Mouse (Mus musculus): ENCODE measurements around the gene Krt71. TPM values are rescaled to one million over a fixed set of nuclear protein-coding genes. Genes with fewer than 3 reads are reported as not detected.

Gene Krt71
- total RNA-seq, 2 experiments from 2014 or later, result not detected

- DNase-seq, result no peak
Measured at GRCm38 (mm10) chr15:101688161-101688560, 54.7 kb downstream of the Krt71 start.

Small RNAs within 50 kb of the gene (microRNA-seq; reads per million reads assigned to microRNA genes)
- gene Gm44323 (0 reads per million in 2 experiments), gene Gm44342 (0 reads per million in 2 experiments)

Other genes starting within 250 kb of the Krt71 start
- not detected for gene Gm49425, start 225.8 kb downstream of the Krt71 start, total RNA-seq (2021)
- not detected for gene Krt84, start 210.3 kb downstream of the Krt71 start, total RNA-seq (2021)
- not detected for gene Krt82, start 192.4 kb downstream of the Krt71 start, total RNA-seq (2021)
- not detected for gene Krt90, start 180.2 kb downstream of the Krt71 start, total RNA-seq (2021)
- gene Krt75, start 169.2 kb downstream of the Krt71 start, total RNA-seq (2021), result not detected
- not detected for gene Gm5414, start 114.9 kb downstream of the Krt71 start, total RNA-seq (2021)
- not detected for gene Gm5478, start 95.7 kb downstream of the Krt71 start, total RNA-seq (2021)
- gene Krt6b, start 62.8 kb downstream of the Krt71 start, total RNA-seq (2021), result not detected
- not detected for gene Krt6a, start 48.8 kb downstream of the Krt71 start, total RNA-seq (2021)
- 1 to 10 TPM in 1 of 2 experiments, not detected in 1; 1.5 TPM for gene Krt5, start 30.2 kb downstream of the Krt71 start, total RNA-seq (2021)
- not detected for gene Krt72, start 43.4 kb upstream of the Krt71 start, total RNA-seq (2021)
- not detected for gene Krt73, start 59.2 kb upstream of the Krt71 start, total RNA-seq (2021)
- gene Krt2, start 75.1 kb upstream of the Krt71 start, total RNA-seq (2021), result not detected
- gene Krt1, start 107.7 kb upstream of the Krt71 start, total RNA-seq (2021), result not detected
- not detected for gene Krt77, start 126.6 kb upstream of the Krt71 start, total RNA-seq (2021)
- gene Krt76, start 149.8 kb upstream of the Krt71 start, total RNA-seq (2021), result not detected
- under 1 TPM in 1 of 2 experiments, not detected in 1; 0.33 TPM for gene Krt4, start 181.6 kb upstream of the Krt71 start, total RNA-seq (2021)
- not detected for gene Krt79, start 197.2 kb upstream of the Krt71 start, total RNA-seq (2021)
- gene Krt78, start 211.2 kb upstream of the Krt71 start, total RNA-seq (2021), result under 1 TPM in 1 of 2 experiments, not detected in 1; 0.07 TPM

Measured in heart, adult 18-20 months (tissue).